Mouse (Mus musculus): ENCODE measurements around the gene Nrg4. TPM values are rescaled to one million over a fixed set of nuclear protein-coding genes. Genes with fewer than 3 reads are reported as not detected.
A peak's percentile ranks its signal among the peaks of the same experiment; 100 is the strongest.
"Not testable (repeated sequence)": the region's sequence is repeated elsewhere in the genome, so short reads cannot be mapped to it uniquely, and the experiment has no call there.

Gene Nrg4
- total RNA-seq, 2 experiments from 2014 or later = not detected

GRCm38 (mm10) chr9:55257105-55257504, 69.5 kb downstream of the Nrg4 start:
- ATAC-seq (replicated peaks; ENCODE audit: low FRiP score, low TSS enrichment, poor library complexity, severe bottlenecking) = no peak

GRCm38 (mm10) chr9:55255604-55256003, 71.0 kb downstream of the Nrg4 start:
- no peak for ATAC-seq (replicated peaks; ENCODE audit: low FRiP score, low TSS enrichment, poor library complexity, severe bottlenecking)

GRCm38 (mm10) chr9:55255056-55255455, 71.6 kb downstream of the Nrg4 start:
- no peak for ATAC-seq (replicated peaks; ENCODE audit: low FRiP score, low TSS enrichment, poor library complexity, severe bottlenecking)

- no peak for ATAC-seq (replicated peaks; ENCODE audit: low FRiP score, low TSS enrichment, poor library complexity, severe bottlenecking)
Observed at GRCm38 (mm10) chr9:55253849-55254248, 72.8 kb downstream of the Nrg4 start.

GRCm38 (mm10) chr9:55252097-55252496, 74.5 kb downstream of the Nrg4 start:
- peak; percentile 81; the same call in 1 of the 2 replicates for ATAC-seq (replicated peaks; ENCODE audit: low FRiP score, low TSS enrichment, poor library complexity, severe bottlenecking)

- ATAC-seq (replicated peaks; ENCODE audit: low FRiP score, low TSS enrichment, poor library complexity, severe bottlenecking) = no peak
Observed at GRCm38 (mm10) chr9:55250595-55251247, 75.9 kb downstream of the Nrg4 start.

- no peak for ATAC-seq (replicated peaks; ENCODE audit: low FRiP score, low TSS enrichment, poor library complexity, severe bottlenecking)
Observed at GRCm38 (mm10) chr9:55248465-55248864, 78.2 kb downstream of the Nrg4 start.

GRCm38 (mm10) chr9:55246918-55247317, 79.7 kb downstream of the Nrg4 start:
- no peak for ATAC-seq (replicated peaks; ENCODE audit: low FRiP score, low TSS enrichment, poor library complexity, severe bottlenecking)

GRCm38 (mm10) chr9:55246440-55246839, 80.2 kb downstream of the Nrg4 start:
- no peak for ATAC-seq (replicated peaks; ENCODE audit: low FRiP score, low TSS enrichment, poor library complexity, severe bottlenecking)

- ATAC-seq (replicated peaks; ENCODE audit: low FRiP score, low TSS enrichment, poor library complexity, severe bottlenecking) = not testable (repeated sequence)
Observed at GRCm38 (mm10) chr9:55245057-55245750, 81.4 kb downstream of the Nrg4 start.

- ATAC-seq (replicated peaks; ENCODE audit: low FRiP score, low TSS enrichment, poor library complexity, severe bottlenecking) = no peak
Observed at GRCm38 (mm10) chr9:55244079-55244478, 82.6 kb downstream of the Nrg4 start.

GRCm38 (mm10) chr9:55243280-55243679, 83.4 kb downstream of the Nrg4 start:
- no peak for ATAC-seq (replicated peaks; ENCODE audit: low FRiP score, low TSS enrichment, poor library complexity, severe bottlenecking)

GRCm38 (mm10) chr9:55241863-55242685, 84.6 kb downstream of the Nrg4 start:
- no peak for ATAC-seq (replicated peaks; ENCODE audit: low FRiP score, low TSS enrichment, poor library complexity, severe bottlenecking)

- ATAC-seq (replicated peaks; ENCODE audit: low FRiP score, low TSS enrichment, poor library complexity, severe bottlenecking) = peak; percentile 89
Observed at GRCm38 (mm10) chr9:55240852-55241251, 85.8 kb downstream of the Nrg4 start.

- ATAC-seq (replicated peaks; ENCODE audit: low FRiP score, low TSS enrichment, poor library complexity, severe bottlenecking) = no peak
Observed at GRCm38 (mm10) chr9:55236235-55237165, 90.1 kb downstream of the Nrg4 start.

GRCm38 (mm10) chr9:55233076-55233475, 93.6 kb downstream of the Nrg4 start:
- ATAC-seq (replicated peaks; ENCODE audit: low FRiP score, low TSS enrichment, poor library complexity, severe bottlenecking) = not testable (repeated sequence)

GRCm38 (mm10) chr9:55232586-55232985, 94.1 kb downstream of the Nrg4 start:
- ATAC-seq (replicated peaks; ENCODE audit: low FRiP score, low TSS enrichment, poor library complexity, severe bottlenecking) = no peak

GRCm38 (mm10) chr9:55232110-55232509, 94.5 kb downstream of the Nrg4 start:
- ATAC-seq (replicated peaks; ENCODE audit: low FRiP score, low TSS enrichment, poor library complexity, severe bottlenecking) = no peak

- no peak for ATAC-seq (replicated peaks; ENCODE audit: low FRiP score, low TSS enrichment, poor library complexity, severe bottlenecking)
Observed at GRCm38 (mm10) chr9:55231544-55231943, 95.1 kb downstream of the Nrg4 start.
